Mouse (Mus musculus) urinary bladder, adult 2 months (tissue): ENCODE measurements around the gene Fam213b. TPM values are rescaled to one million over a fixed set of nuclear protein-coding genes. Genes with fewer than 3 reads are reported as not detected.

Experiments used
- DNase-seq: peaks from one replicate; pipeline ENCODE4 v3.0.0; 2022; ENCODE audit warnings: low spot score
- polyA plus RNA-seq: library from polyadenylated mRNA; depleted of rRNA; stranded (reverse); fragments of >200 nt; gene quantifications from 2 replicates; pipeline ENCODE4 v1.2.3, GENCODE M21; 2012

The Fam213b gene
- polyA plus RNA-seq, 1 experiment: 35.2 TPM

- no peak for DNase-seq
Measured at GRCm38 (mm10) chr4:154922931-154923330, 24.0 kb upstream of the Fam213b start.

DNA sequence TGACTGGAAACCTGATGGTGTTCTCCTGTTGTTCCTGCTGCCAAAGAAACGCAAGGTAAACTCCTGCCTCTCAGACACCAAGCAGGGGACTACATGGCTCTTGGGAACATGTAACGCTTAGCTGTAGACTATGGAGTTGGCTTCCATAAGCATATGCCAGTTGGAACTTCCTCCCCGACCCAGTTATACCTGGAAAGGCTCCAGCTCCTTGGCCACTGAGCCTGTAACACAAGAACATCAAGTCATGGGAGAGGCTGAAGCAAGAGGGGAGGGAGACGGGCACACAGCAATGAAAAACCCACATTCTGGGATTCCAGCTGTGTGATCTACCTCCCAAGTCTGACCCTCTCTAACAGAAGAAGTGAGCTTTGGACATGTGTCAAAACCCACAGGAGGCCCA, 23.4 kb upstream of the Fam213b start:
- DNase-seq: no peak

DNA sequence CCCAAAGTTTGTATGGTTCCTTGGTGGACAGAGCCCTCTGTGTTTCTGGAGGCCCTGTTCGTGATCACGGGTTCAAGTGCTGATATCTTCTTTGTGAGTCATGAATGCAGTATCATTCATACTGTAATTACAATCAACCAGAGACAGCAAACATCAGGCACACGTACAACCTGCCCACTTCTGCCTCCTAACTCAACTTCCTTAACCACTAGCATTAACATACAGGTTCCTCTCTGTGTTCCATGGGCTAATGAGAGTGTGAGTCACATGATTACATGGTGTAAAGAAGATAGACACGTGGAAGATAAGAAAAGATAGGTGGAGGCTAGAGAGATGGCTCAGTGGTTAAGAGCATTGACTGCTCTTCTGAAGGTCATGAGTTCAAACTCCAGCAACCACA, 17.7 kb upstream of the Fam213b start:
- no peak for DNase-seq

- no peak for DNase-seq
Measured at GRCm38 (mm10) chr4:154915286-154915685, 16.4 kb upstream of the Fam213b start.

DNA sequence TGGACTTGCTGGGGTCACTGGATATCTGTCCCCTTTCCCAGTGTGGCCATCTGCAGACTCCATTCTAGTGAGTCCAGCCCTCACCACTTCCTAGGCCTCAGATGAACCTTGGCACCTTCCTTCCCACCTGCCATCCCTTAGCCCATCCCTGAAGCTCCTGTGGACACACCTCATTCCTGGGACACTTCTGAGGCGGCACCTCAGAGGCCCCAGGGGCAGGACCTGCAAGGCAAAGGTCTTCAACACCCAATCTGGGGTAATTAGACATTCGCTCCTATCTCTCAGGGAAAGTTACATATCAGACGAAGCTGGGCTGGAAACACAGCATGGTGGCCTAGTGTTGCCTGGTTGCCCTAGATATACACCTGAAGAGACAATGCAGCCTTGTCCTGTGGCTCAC, 15.8 kb upstream of the Fam213b start:
- DNase-seq: no peak

GRCm38 (mm10) chr4:154914252-154914651, 15.3 kb upstream of the Fam213b start:
- no peak for DNase-seq

DNA sequence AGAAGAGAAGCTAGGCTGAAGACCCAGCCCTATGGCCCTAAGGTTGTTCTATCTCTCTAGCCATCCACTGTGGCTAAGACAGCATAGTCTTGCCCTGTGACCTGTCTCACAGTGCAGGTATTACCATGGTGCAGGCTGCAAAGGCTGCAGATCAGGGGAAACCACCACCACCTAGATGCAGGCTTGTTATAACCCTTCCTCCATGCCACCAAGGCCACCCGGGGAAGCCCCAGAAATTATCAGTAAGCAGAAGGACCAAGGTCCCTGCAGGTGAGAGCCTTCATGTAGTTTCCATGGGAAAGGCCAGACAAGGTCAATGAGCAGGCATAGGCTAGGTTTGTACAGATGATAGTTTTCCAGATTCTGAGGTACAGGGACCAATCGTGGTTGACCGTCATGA, 14.9 kb upstream of the Fam213b start:
- no peak for DNase-seq

GRCm38 (mm10) chr4:154911644-154912043, 12.7 kb upstream of the Fam213b start:
- no peak for DNase-seq

DNA sequence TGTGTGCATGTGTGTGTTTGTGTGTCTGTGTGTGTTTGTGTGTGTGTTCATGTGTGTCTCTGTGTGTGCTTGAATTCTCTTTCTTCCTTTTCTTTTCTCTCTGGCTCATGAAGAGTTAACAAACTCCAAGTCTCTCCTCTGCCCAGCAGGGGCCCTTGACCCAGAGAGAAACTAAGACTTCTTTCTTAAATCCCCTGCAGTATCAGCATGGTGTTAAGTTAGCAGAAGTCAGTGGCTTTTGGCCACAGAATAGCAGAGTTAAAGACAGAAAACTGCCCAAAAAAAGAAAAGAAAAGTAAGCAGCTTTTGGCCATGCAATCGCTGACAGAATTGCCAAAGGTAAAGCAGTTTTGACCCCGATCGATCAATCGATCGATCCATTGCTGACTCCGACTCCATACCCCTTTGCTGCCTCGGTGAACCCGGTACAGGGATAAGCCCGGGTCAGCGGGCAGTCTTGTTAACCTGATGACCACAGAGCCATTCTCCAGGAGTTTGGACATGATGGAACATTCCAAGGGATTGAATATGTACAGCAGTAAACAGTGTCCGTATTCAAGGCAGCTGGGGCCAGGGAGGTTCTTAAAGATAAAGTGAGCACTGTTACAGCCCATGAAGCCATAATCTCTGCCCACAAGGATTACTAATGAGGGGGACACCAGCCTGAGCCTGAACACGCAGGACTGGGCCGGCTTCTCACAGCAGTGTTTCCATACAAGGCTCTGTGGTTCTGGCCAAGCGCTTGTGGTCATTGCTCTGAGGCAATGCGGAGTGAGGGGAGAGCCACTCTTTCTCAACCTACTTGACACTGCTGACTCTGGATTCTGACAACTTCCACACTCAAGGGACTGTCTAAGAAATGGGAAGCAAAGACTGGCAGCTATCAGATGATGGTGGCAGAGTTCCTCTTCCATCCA, 11.9 kb upstream of the Fam213b start:
- no peak for DNase-seq

DNA sequence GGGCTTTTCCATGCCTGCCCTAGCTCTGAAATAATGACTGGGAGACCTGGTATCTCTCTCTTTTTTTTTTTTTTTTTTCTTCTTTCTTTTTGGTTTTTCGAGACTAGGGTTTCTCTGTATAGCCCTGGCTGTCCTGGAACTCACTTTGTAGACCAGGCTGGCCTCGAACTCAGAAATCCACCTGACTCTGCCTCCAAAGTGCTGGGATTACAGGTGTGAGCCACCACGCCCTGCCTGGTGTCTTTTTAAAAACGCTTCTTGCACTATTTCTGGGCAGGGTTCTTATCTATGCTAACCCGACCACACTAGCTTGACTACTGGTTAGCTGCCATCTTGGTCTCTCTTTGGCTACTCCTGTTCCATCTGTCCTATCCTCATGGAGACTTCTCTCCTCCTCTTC, 9.6 kb upstream of the Fam213b start:
- DNase-seq: no peak

GRCm38 (mm10) chr4:154907833-154908232, 8.9 kb upstream of the Fam213b start:
- DNase-seq: no peak

DNA sequence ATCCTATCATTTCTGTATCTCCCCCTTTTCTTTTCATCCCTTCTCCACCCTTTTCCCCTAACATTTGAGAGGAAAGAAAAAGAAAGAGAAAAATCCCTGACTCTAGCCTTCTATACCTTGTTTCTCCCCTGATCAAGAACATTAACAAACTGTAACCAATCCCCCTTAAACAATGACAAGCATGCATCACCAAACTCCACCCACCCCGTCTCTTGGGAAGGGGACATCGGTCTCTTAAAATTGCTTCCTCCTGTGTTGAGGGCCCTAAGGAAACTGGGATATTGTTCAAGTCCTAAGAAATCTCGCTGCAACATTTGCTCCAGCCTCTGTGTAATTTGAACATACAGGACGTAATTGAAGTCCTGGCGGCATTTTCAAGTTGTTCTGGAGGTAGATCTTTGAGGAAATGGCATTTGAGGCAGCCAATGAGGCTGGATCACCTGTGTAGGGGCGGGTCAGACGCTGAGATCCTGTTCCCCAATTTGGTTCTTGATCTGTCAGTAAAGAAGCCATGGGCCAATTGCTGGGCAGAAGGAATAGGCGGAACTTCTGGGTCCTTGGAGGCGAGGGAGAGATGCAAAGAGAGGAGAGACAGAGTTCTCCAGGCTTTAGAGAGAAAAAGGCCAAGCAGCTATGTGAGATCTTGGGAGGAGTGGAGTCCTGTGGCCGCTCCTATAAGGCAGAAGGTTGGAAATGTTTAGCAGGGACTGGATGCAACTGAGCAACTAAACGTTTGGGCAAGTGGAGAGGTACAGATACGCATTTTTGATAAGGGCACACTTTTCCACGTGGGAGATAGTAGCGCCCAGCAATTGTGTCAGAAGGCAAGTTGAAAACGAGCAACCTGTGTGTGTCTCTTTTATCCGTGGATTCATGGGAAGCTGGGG, 5.5 kb upstream of the Fam213b start:
- DNase-seq: no peak

GRCm38 (mm10) chr4:154902371-154902770, 3.4 kb upstream of the Fam213b start:
- no peak for DNase-seq

DNA sequence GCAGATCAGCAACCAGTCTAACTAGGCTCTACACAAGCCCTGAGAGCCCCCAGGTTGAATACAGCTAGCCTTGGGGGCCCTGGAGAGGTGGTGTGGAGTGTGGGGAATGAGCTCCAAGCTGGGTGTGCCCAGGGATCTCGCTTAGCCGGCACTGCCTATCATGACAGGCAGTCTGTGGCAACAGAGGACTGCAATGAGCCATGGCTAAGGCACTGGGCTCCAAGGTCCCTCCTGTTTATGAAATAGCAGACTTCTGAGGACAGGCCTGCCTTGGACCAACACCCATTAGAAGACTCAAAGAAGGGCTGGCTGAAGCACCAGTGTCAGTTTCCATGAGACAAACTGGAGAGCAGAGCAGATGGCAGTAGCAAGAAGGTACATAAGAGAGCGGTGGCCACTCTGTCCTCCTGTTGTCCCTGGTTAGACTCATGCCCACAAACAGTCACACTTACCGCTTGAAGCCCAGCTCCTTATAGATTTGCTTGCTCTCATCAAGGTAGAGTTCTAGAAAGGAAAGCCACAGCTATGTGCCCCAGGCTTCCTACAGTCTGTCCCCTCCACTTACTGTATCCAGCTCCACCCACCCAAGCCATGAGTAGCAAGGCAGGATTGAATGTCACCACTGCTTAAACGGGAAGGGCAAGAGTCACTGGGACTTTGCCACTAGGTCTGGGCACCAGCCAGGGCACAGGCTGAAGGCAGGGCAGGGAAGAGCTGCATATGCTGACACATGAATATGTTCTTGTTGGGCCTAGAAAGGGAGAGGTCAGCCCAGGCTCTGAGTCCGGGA, 1.1 kb downstream of the Fam213b start:
- DNase-seq: no peak

GRCm38 (mm10) chr4:154895549-154895948, 3.4 kb downstream of the Fam213b start:
- no peak for DNase-seq

GRCm38 (mm10) chr4:154890887-154891286, 8.0 kb downstream of the Fam213b start:
- no peak for DNase-seq

DNA sequence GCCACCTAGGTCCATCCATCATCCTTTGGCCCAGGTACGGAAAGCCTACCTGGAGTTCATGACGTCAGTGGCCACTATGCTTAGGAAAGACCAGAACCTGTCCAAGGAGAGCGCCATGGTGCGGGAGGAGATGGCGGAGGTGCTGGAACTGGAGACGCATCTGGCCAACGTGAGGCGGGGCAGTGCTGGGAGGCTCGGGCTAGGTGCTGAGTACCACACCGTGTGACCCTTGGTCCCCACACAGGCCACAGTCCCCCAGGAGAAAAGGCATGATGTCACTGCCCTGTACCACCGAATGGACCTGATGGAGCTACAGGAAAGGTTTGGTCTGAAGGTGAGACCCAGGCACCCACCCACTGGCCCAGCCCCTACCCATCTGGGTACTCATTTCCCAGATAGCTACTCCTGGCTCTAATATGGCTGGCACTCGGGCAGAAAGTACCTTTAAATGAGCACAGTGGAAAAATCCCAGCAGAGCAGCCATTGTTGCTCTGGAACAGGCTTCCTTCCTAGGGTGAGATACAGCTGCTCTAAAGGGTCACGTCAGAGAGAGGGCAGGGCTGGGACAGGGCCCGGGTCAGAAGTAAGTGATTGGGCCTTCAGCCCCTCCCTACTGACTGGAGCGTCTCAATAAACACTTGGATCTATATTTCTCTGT, 11.2 kb downstream of the Fam213b start:
- DNase-seq: no peak

DNA sequence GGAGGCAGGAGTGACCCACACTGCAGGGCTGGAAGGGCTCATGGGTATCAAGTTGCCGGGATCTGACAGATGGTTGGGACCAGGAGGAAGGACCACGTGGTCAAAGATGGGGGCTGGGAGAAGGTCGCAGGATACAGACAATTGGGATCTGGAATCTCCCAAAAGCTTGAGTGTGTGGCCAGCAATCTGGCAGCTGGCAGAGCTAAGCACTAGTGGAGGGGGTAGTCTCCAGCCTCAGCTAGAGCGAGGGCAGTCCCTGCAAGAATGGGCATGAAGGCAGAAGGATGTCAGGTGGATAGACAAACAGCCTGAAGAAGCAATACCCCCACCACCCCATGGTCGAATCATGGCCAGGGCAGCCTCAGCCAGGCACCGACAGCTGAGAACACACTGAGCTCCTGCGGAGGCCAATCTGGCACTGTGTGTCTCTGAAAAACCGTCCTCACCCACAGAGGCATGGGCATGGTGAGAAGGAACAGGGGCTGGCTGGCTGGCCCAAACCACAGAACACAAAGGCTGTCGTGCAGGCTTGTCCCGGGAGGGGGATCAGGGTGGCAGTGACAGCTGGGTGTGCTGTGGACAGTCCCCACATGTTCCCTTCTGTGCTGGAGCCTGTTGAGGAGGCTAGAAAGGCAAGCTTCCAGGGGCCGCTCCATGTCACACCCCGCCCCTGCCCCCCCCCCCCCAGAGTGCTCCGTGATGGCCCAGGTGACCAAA, 11.9 kb downstream of the Fam213b start:
- no peak for DNase-seq

DNA sequence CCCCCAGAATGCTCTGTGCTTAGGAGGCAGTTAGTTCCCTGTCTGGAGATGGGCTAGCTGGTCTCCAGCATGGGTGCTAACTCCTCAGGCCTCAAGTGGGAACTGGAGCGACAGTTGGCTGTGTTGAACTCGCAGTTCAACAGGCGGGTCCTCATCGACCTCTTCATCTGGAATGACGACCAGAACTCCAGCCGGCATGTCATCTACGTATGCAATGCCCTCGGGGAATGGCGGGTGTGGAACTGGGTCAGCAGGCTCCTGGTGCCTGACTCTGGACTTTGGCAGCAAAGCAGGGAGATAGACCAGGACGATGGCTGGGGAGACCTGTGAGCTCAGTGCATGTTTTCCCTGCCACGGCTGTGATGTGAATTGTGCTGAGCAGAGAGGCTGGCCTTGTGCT, 13.5 kb downstream of the Fam213b start:
- no peak for DNase-seq

- no peak for DNase-seq
Measured at GRCm38 (mm10) chr4:154882014-154882659, 16.8 kb downstream of the Fam213b start.
